Mouse (Mus musculus) gastrocnemius, adult 18-20 months (tissue): ENCODE results near the gene Odf2l. TPM values are rescaled to one million over a fixed set of nuclear protein-coding genes. Genes with fewer than 3 reads are reported as not detected.

Experiments used
- total RNA-seq, 2 experiments: library from RNA; stranded (reverse); gene quantifications; 2 replicates each; pipeline ENCODE4 v1.2.3; 2021

The Odf2l gene
- total RNA-seq, 2 experiments from 2014 or later, result 8.4 to 9.5 TPM

Other genes with a start within 250 kb of the Odf2l start
- not detected for gene Clca4b, start 186.1 kb upstream of the Odf2l start, total RNA-seq
- under 1 TPM in 1 of 2 experiments, not detected in 1; 0.09 TPM for gene Clca4a, start 143.5 kb upstream of the Odf2l start, total RNA-seq
- not detected for gene Clca1, start 85.8 kb upstream of the Odf2l start, total RNA-seq
- gene Clca2, start 19.1 kb upstream of the Odf2l start, total RNA-seq, result under 1 TPM in 1 of 2 experiments, not detected in 1; 0.09 TPM
- 1 to 10 TPM in 1 of 2 experiments, under 1 TPM in 1; 0.89 to 2.2 TPM for gene Col24a1, start 173.9 kb downstream of the Odf2l start, total RNA-seq